Mouse (Mus musculus) megakaryocyte, embryonic 14.5 days (primary cell): Measurements from ENCODE around the gene Mcat.

Experiments
- FLI1 ChIP-seq: IDR thresholded peaks from 2 replicates; pipeline ENCODE4 v1.6.1; 2012; ENCODE audit warnings: low read length, inconsistent platforms, mixed read lengths
- GATA1 ChIP-seq: IDR thresholded peaks from 3 replicates; pipeline ENCODE4 v1.6.1; 2012; ENCODE audit warnings: mixed read lengths, low read length, inconsistent platforms, borderline replicate concordance

DNA sequence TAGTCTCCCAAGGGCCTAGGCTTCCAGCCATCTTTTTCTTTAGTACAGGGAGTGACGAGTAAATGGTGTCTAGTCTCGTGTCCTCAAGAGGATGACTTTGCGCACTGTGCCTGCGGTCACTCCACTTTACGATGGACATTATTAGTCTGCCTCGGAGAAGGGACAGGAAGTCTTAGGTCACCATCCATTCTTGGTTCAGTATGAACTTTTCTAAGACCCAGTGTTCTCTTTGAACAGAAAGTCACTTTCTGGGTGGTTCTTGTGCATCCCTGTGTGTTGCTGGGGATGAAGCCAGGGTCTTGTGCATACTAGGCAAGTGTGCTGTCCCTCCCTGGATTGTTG, 27.7 kb downstream of the Mcat start:
- no peak for TF ChIP-seq GATA1
- TF ChIP-seq FLI1, result no peak
